Mouse (Mus musculus): ENCODE data around the gene Ccdc92b. TPM values are rescaled to one million over a fixed set of nuclear protein-coding genes. Genes with fewer than 3 reads are reported as not detected.

The Ccdc92b gene
- total RNA-seq, 1 experiment = 1.8 TPM

DNA sequence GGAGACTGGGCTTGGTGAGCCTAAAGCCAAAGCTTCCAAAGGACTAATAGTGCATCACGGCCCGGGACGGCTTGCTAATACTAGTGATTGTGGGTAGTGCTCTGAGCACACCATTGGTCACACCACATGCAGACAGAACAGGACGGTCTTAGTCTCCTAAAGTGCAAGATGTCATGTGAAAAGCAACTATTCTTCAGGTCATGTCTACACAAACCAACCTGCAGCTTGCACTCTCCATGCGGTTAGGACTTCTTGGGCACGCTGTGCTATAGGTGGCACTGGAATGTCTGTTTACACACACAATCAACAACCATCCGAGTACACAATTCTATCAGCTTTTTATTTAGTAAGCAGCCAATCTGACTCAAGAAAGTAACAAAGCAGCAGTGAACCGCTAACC lies 55.3 kb downstream of the Ccdc92b start:
- H3K36me3 ChIP-seq (ENCODE audit: control insufficient read depth, insufficient read depth, low read length, poor library complexity, severe bottlenecking) = peaks cover 15% of the 10 kb centered on the region

DNA sequence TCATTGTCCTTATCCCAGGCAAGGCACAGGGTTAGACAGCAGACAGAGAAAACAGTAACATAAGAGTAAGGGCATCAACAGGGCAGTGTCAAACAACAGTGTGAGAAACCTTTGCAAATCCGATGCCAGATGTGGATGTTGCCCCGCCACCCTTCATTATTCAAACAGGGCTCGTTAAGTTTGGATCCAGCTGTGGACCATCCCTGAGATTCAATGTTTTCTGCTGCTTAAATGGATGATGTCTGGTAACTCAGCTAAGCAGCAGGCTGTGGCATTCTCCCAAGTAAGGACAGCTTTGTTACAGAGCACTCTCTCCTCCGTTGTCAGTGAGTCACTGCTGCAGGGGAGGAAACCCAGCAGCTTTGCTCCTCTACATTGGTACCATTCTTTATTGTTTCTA lies 55.8 kb downstream of the Ccdc92b start:
- H3K4me1 ChIP-seq (ENCODE audit: control insufficient read depth in 2 of 2, insufficient read depth in 2 of 2, low read length in 2 of 2, poor library complexity in 1 of 2) = no peaks in the 10 kb centered on the region
- H3K4me3 ChIP-seq (ENCODE audit: insufficient read depth in 1 of 2, low read depth in 1 of 2, low read length in 2 of 2, poor library complexity in 1 of 2, severe bottlenecking in 1 of 2) = no peak overlapping the region
- peaks cover 11% of the 10 kb centered on the region for H3K36me3 ChIP-seq (ENCODE audit: control insufficient read depth, insufficient read depth, low read length, poor library complexity, severe bottlenecking)
- no peaks in the 10 kb centered on the region for H3K9me3 ChIP-seq (ENCODE audit: control insufficient read depth, insufficient read depth, low read depth, low read length)
- in situ Hi-C loops (cut with MboI; ENCODE audit: low sequenced_read_pairs in 2 of 2, unreplicated experiment in 2 of 2) = loop anchor here in 1 of 2 experiments (10.0 kb wide), 1 partner anchor 830 kb away; no protein-coding TSS in a partner anchor
- TF ChIP-seq HCFC1 (IDR thresholded peaks at IDR 0.05; ENCODE audit: borderline replicate concordance, insufficient read depth, low read length) = no peak
- TF ChIP-seq ZNF384 (IDR thresholded peaks at IDR 0.05; ENCODE audit: low read depth, low read length) = no peak
- no peak for TF ChIP-seq CHD2 (IDR thresholded peaks at IDR 0.05; ENCODE audit: low read depth, low read length)
- TF ChIP-seq MAFK (IDR thresholded peaks at IDR 0.05; ENCODE audit: insufficient read depth, low read depth, low read length) = no peak
- no peak for DNase-seq (ENCODE audit: low read depth, low spot score)
- no peak overlapping the region for H3K27ac ChIP-seq (ENCODE audit: insufficient read depth, low read depth, low read length, poor library complexity, severe bottlenecking)
- no peak overlapping the region for H3K9ac ChIP-seq (ENCODE audit: insufficient read depth, low read depth, low read length, poor library complexity, severe bottlenecking)

More for the DNA sequence above, 55.3 kb downstream of the Ccdc92b start:
- no peak for DNase-seq (ENCODE audit: low read depth, low spot score)
- Histone ChIP-seq H3K4me1 (ENCODE audit: control insufficient read depth in 2 of 2, insufficient read depth in 2 of 2, low read length in 2 of 2, poor library complexity in 1 of 2) (no peaks in the 10 kb centered on the region), H3K9me3 (ENCODE audit: control insufficient read depth, insufficient read depth, low read depth, low read length) (no peaks in the 10 kb centered on the region), H3K4me3 (ENCODE audit: insufficient read depth in 1 of 2, low read depth in 1 of 2, low read length in 2 of 2, poor library complexity in 1 of 2, severe bottlenecking in 1 of 2) (no peak overlapping the region), H3K27ac (ENCODE audit: insufficient read depth, low read depth, low read length, poor library complexity, severe bottlenecking) (no peak overlapping the region), H3K9ac (ENCODE audit: insufficient read depth, low read depth, low read length, poor library complexity, severe bottlenecking) (no peak overlapping the region)
- TF ChIP-seq MAFK (IDR thresholded peaks at IDR 0.05; ENCODE audit: insufficient read depth, low read depth, low read length) = no peak
- TF ChIP-seq ZNF384 (IDR thresholded peaks at IDR 0.05; ENCODE audit: low read depth, low read length) = no peak
- no peak for TF ChIP-seq HCFC1 (IDR thresholded peaks at IDR 0.05; ENCODE audit: borderline replicate concordance, insufficient read depth, low read length)
- no peak for TF ChIP-seq ZC3H11A (IDR thresholded peaks at IDR 0.05; ENCODE audit: borderline replicate concordance, low read depth, low read length)
- TF ChIP-seq CHD2 (IDR thresholded peaks at IDR 0.05; ENCODE audit: low read depth, low read length) = no peak
- in situ Hi-C loops (cut with MboI; ENCODE audit: low sequenced_read_pairs in 2 of 2, unreplicated experiment in 2 of 2) = loop anchor here (10.0 to 25.0 kb wide), 2 partner anchors 813 to 830 kb away; partner anchors contain the start of gene Prpf8 (in 1 of the 2)

Other genes starting within 250 kb of the Ccdc92b start
- gene Rap1gap2, start 8.7 kb upstream of the Ccdc92b start, total RNA-seq (2012; rRNA removed) = 2.0 and 2.7 TPM in 2 replicates
- 73.5 and 92.9 TPM in 2 replicates for gene Cluh, start 29.9 kb downstream of the Ccdc92b start, total RNA-seq (2012; rRNA removed)
- gene Pafah1b1, start 105.1 kb downstream of the Ccdc92b start, total RNA-seq (2012; rRNA removed) = 41.8 and 64.6 TPM in 2 replicates
- gene Mettl16, start 151.2 kb downstream of the Ccdc92b start, total RNA-seq (2012; rRNA removed) = 52.5 and 72.7 TPM in 2 replicates
- gene Mnt, start 211.3 kb downstream of the Ccdc92b start, total RNA-seq (2012; rRNA removed) = 10.2 and 10.3 TPM in 2 replicates